Mouse (Mus musculus) forebrain, embryonic 12.5 days (tissue): ENCODE results near the gene Carns1. TPM values are rescaled to one million over a fixed set of nuclear protein-coding genes. Genes with fewer than 3 reads are reported as not detected.
"Not testable (repeated sequence)": the region's sequence is repeated elsewhere in the genome, so short reads cannot be mapped to it uniquely, and the experiment has no call there.

Experiments
- ATAC-seq: fragments of 200-750 bp; cut with Nextera tagmentation; 2 replicates; pipeline ENCODE4 v1.8.0; 2017; ENCODE audit warnings: moderate TSS enrichment; ENCODE audit not compliant: low FRiP score
- H3K27ac ChIP-seq: fragments of 300-500 bp; sonication (generic); 2 replicates; pipeline ENCODE4 v1.5.1; 2016; ENCODE audit warnings: mild to moderate bottlenecking
- H3K27me3 ChIP-seq: fragments of 300-500 bp; sonication (generic); 2 replicates; pipeline ENCODE4 v1.6.1; 2016; ENCODE audit warnings: mild to moderate bottlenecking
- H3K36me3 ChIP-seq: fragments of 300-500 bp; sonication (generic); replicated peaks from 2 replicates; pipeline ENCODE4 v1.6.1; 2016; ENCODE audit warnings: mild to moderate bottlenecking
- H3K4me1 ChIP-seq: fragments of 300-500 bp; sonication (generic); 2 replicates; pipeline ENCODE4 v1.6.1; 2016
- H3K4me2 ChIP-seq: fragments of 300-500 bp; sonication (generic); 2 replicates; pipeline ENCODE4 v1.6.1; 2016; ENCODE audit warnings: mild to moderate bottlenecking, moderate library complexity
- H3K4me3 ChIP-seq: fragments of 300-500 bp; sonication (generic); replicated peaks from 2 replicates; pipeline ENCODE4 v1.5.1; 2016; ENCODE audit warnings: mild to moderate bottlenecking
- H3K9ac ChIP-seq: fragments of 300-500 bp; sonication (generic); 2 replicates; pipeline ENCODE4 v1.6.1; 2016; ENCODE audit warnings: mild to moderate bottlenecking
- H3K9me3 ChIP-seq: fragments of 300-500 bp; sonication (generic); 2 replicates; pipeline ENCODE4 v1.6.1; 2016
- WGBS: fragments of 180-500 bp; shearing (Covaris S2); methylation state at CpG from one replicate; pipeline ENCODE4 v1.1.7; 2016; 5-methylcytosine and 5-hydroxymethylcytosine counted together
- polyA plus RNA-seq: library from polyadenylated mRNA; unstranded; fragments of >200 nt; fragmentation: Nextera tagmentation; extraction: Ambion mirVana; gene quantifications from 2 replicates; pipeline ENCODE4 v1.2.1, GENCODE M21; 2016

Gene Carns1
- polyA plus RNA-seq, 1 experiment from 2014 or later = 3.2 TPM

- ATAC-seq = no peak
- no peak within 1 kb of the TSS for H3K9ac ChIP-seq
- H3K9me3 ChIP-seq = no peaks in the 10 kb centered on the region
- H3K4me1 ChIP-seq = peaks cover 15% of the 10 kb centered on the region
- H3K27me3 ChIP-seq = peaks cover 4% of the 10 kb centered on the region; the same call in 1 of the 2 replicates
- H3K36me3 ChIP-seq = no peaks in the 10 kb centered on the region
- no peak within 1 kb of the TSS for H3K4me2 ChIP-seq
- 90% methylated on average over 7 of the region's 7 CpGs for WGBS
- H3K4me3 ChIP-seq = no peak within 1 kb of the TSS
- H3K27ac ChIP-seq = no peak within 1 kb of the TSS
Observed at GRCm38 (mm10) chr19:4143759-4144268, 31.5 kb downstream of the Carns1 start, which contains the start of gene Cabp4. Cabp4 (minus strand) TSS chr19:4144033.

GRCm38 (mm10) chr19:4142416-4143173, 32.7 kb downstream of the Carns1 start:
- Histone ChIP-seq H3K4me1 (peaks cover 7% of the 10 kb centered on the region), H3K36me3 (no peaks in the 10 kb centered on the region), H3K27ac (no peak overlapping the region), H3K9ac (no peak overlapping the region), H3K27me3 (peaks cover 4% of the 10 kb centered on the region; the same call in 1 of the 2 replicates), H3K4me2 (no peak overlapping the region), H3K4me3 (no peak overlapping the region), H3K9me3 (no peaks in the 10 kb centered on the region)
- ATAC-seq = no peak
- 91% methylated on average over 18 of the region's 18 CpGs for WGBS

- H3K27ac ChIP-seq = no peak overlapping the region
- H3K9me3 ChIP-seq = no peaks in the 10 kb centered on the region
- H3K27me3 ChIP-seq = peaks cover 4% of the 10 kb centered on the region; the same call in 1 of the 2 replicates
- H3K4me1 ChIP-seq = peaks cover 5% of the 10 kb centered on the region; the same call in 1 of the 2 replicates
- no peak for ATAC-seq
- no peak overlapping the region for H3K9ac ChIP-seq
- 82% methylated on average over 6 of the region's 6 CpGs for WGBS
- no peak overlapping the region for H3K4me2 ChIP-seq
- H3K36me3 ChIP-seq = no peaks in the 10 kb centered on the region
- H3K4me3 ChIP-seq = no peak overlapping the region
Observed at GRCm38 (mm10) chr19:4140147-4140546, 35.1 kb downstream of the Carns1 start.

GRCm38 (mm10) chr19:4139446-4139845, 35.8 kb downstream of the Carns1 start, which contains the start of gene Gpr152:
Gpr152 (plus strand) TSS chr19:4139787.
- no peak within 1 kb of the TSS for H3K27ac ChIP-seq
- no peaks in the 10 kb centered on the region for H3K36me3 ChIP-seq
- H3K4me1 ChIP-seq = peaks cover 5% of the 10 kb centered on the region; the same call in 1 of the 2 replicates
- no peak within 1 kb of the TSS for H3K4me3 ChIP-seq
- H3K27me3 ChIP-seq = peaks cover 4% of the 10 kb centered on the region; the same call in 1 of the 2 replicates
- WGBS = 67% methylated on average over 2 of the region's 2 CpGs
- no peak within 1 kb of the TSS for H3K4me2 ChIP-seq
- ATAC-seq = no peak
- no peaks in the 10 kb centered on the region for H3K9me3 ChIP-seq
- H3K9ac ChIP-seq = no peak within 1 kb of the TSS

GRCm38 (mm10) chr19:4137913-4138312, 37.4 kb downstream of the Carns1 start:
- Histone ChIP-seq H3K27ac (no peak overlapping the region), H3K4me1 (peaks cover 5% of the 10 kb centered on the region; the same call in 1 of the 2 replicates), H3K4me2 (no peak overlapping the region), H3K36me3 (peaks cover 4% of the 10 kb centered on the region), H3K9me3 (no peaks in the 10 kb centered on the region), H3K27me3 (peaks cover under 1% of the 10 kb centered on the region; the same call in 1 of the 2 replicates), H3K4me3 (no peak overlapping the region), H3K9ac (no peak overlapping the region)
- WGBS = 83% methylated on average over 5 of the region's 5 CpGs
- no peak for ATAC-seq

GRCm38 (mm10) chr19:4136463-4136862, 38.8 kb downstream of the Carns1 start:
- Histone ChIP-seq H3K36me3 (peaks cover 18% of the 10 kb centered on the region), H3K4me1 (peaks cover 5% of the 10 kb centered on the region; the same call in 1 of the 2 replicates), H3K9ac (no peak overlapping the region), H3K27me3 (no peaks in the 10 kb centered on the region; the same call in 1 of the 2 replicates), H3K4me3 (no peak overlapping the region), H3K4me2 (no peak overlapping the region), H3K27ac (no peak overlapping the region), H3K9me3 (no peaks in the 10 kb centered on the region)
- 71% methylated on average over 5 of the region's 5 CpGs for WGBS
- no peak for ATAC-seq

GRCm38 (mm10) chr19:4135963-4136345, 39.3 kb downstream of the Carns1 start:
- WGBS = 28% methylated on average over 8 of the region's 8 CpGs
- ATAC-seq, H3K4me2 ChIP-seq: not testable (repeated sequence)

GRCm38 (mm10) chr19:4135229-4135962, 39.9 kb downstream of the Carns1 start:
- peaks cover 24% of the 10 kb centered on the region for H3K36me3 ChIP-seq
- not testable (repeated sequence) for H3K9ac ChIP-seq, H3K27ac ChIP-seq, H3K27me3 ChIP-seq, H3K4me3 ChIP-seq, ATAC-seq, H3K4me2 ChIP-seq, H3K9me3 ChIP-seq, H3K4me1 ChIP-seq
- WGBS = 88% methylated on average over 6 of the region's 6 CpGs

More at GRCm38 (mm10) chr19:4135963-4136345, 39.3 kb downstream of the Carns1 start:
- H3K9ac ChIP-seq, H3K27ac ChIP-seq, H3K27me3 ChIP-seq, H3K9me3 ChIP-seq, H3K4me1 ChIP-seq, H3K4me3 ChIP-seq: not testable (repeated sequence)
- peaks cover 23% of the 10 kb centered on the region for H3K36me3 ChIP-seq

- Histone ChIP-seq H3K4me3 (no peak overlapping the region), H3K9me3 (no peaks in the 10 kb centered on the region), H3K9ac (no peak overlapping the region), H3K4me2 (no peak overlapping the region), H3K36me3 (peaks cover 29% of the 10 kb centered on the region), H3K27ac (no peak overlapping the region), H3K27me3 (no peaks in the 10 kb centered on the region), H3K4me1 (peaks cover 4% of the 10 kb centered on the region; the same call in 1 of the 2 replicates)
- ATAC-seq = no peak
- 89% methylated on average over 4 of the region's 4 CpGs for WGBS
Observed at GRCm38 (mm10) chr19:4134354-4134753, 40.9 kb downstream of the Carns1 start.

GRCm38 (mm10) chr19:4131768-4132167, 43.5 kb downstream of the Carns1 start:
- whole genome bisulfite sequencing = 80% methylated on average over 2 of the region's 2 CpGs
- Histone ChIP-seq H3K27ac (no peak overlapping the region), H3K4me2 (no peak overlapping the region), H3K27me3 (no peaks in the 10 kb centered on the region), H3K9me3 (no peaks in the 10 kb centered on the region), H3K4me1 (peaks cover 10% of the 10 kb centered on the region), H3K4me3 (no peak overlapping the region), H3K9ac (no peak overlapping the region), H3K36me3 (peaks cover 49% of the 10 kb centered on the region)
- no peak for ATAC-seq

- Histone ChIP-seq H3K9me3 (no peaks in the 10 kb centered on the region), H3K4me1 (peaks cover 15% of the 10 kb centered on the region), H3K4me2 (no peak overlapping the region), H3K27me3 (no peaks in the 10 kb centered on the region), H3K27ac (no peak overlapping the region), H3K36me3 (peaks cover 49% of the 10 kb centered on the region), H3K9ac (no peak overlapping the region), H3K4me3 (no peak overlapping the region)
- no peak for ATAC-seq
- WGBS = 93% methylated on average over 5 of the region's 5 CpGs
Observed at GRCm38 (mm10) chr19:4131075-4131474, 44.2 kb downstream of the Carns1 start.

- ATAC-seq = no peak
- Histone ChIP-seq H3K36me3 (peaks cover 49% of the 10 kb centered on the region), H3K9me3 (no peaks in the 10 kb centered on the region), H3K27ac (no peak overlapping the region), H3K4me2 (no peak overlapping the region), H3K9ac (no peak overlapping the region), H3K4me3 (no peak overlapping the region), H3K4me1 (peaks cover 18% of the 10 kb centered on the region), H3K27me3 (no peaks in the 10 kb centered on the region)
- WGBS = 92% methylated on average over 4 of the region's 4 CpGs
Observed at GRCm38 (mm10) chr19:4130106-4130505, 45.2 kb downstream of the Carns1 start.
